ENCODE assay signal across 23 mouse cellular contexts in the genomic region with DNA sequence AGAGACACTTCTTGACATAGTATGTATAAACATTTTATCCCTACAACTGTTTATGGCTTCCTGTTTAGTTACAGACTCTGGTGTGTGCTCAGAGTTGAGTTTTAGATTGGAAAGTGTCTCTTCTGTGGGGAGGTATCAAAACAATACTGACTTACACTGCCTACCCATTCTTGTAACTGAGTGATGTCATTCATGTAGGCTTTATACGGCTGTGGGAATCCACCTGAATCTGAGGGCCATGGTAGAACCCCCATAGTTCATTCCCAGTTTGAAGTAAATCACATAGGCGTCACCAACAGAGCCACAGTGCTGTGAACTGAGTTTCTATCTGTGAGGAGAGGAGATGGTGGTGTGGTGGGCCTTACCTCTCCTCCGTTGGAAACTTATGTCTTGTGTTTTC.
DNase-seq lines count a peak whose midpoint lies in the region; ATAC-seq and TF ChIP-seq lines count a peak whose summit lies in the region.
"Had no signal": no experiment of that assay in that cellular context is flagged by ENCODE, and none has a peak within 500 bp of the region (broad histone marks: within the 10 kb centered on the region; RNA-seq: fewer than 3 reads in every experiment).

No protein-coding gene starts in this region.

- H3K4me2 ChIP-seq in forebrain, postnatal 0 days (ENCODE audit: low read depth) = no peak overlapping the region
- H3K4me2 ChIP-seq: embryonic facial prominence, embryonic 12.5 days; embryonic facial prominence, embryonic 15.5 days; heart, embryonic 13.5 days; hindbrain, embryonic 13.5 days had no signal

- DNase-seq in CD4-positive, CD25-positive, alpha-beta regulatory T cell, adult 2 months (ENCODE audit: low read depth, low spot score) = peak; percentile 68
- peak; percentile 26 for DNase-seq in T-cell, adult 2 months (ENCODE audit: low spot score)
- DNase-seq in left cerebral cortex, adult 11 months (ENCODE audit: low spot score) = no peak
- no peak for DNase-seq in kidney, adult 9 months
- no peak for DNase-seq in forebrain, postnatal 0 days
- DNase-seq: adrenal gland, postnatal 10 days; cerebellum, adult 18-20 months; cerebellum, adult 9-10 months; cerebellum, postnatal 14 days; gastrocnemius, postnatal 10 days; gastrocnemius, postnatal 36 days; heart, adult 2 months; heart, postnatal 36 days had no signal

- no peak overlapping the region for H3K27ac ChIP-seq in forebrain, postnatal 0 days (ENCODE audit: low read depth, low read length)
- H3K27ac ChIP-seq: embryonic facial prominence, embryonic 12.5 days; embryonic facial prominence, embryonic 15.5 days; heart, adult 2 months; heart, embryonic 10.5 days; hindbrain, embryonic 10.5 days; hindbrain, embryonic 13.5 days had no signal

- 0 out of 2 replicates have a peak, but pooled peaks cover 3% of the 10 kb centered on the region for H3K36me3 ChIP-seq in forebrain, postnatal 0 days (ENCODE audit: insufficient read depth)

- H3K9ac ChIP-seq in forebrain, postnatal 0 days = no peak overlapping the region
- H3K9ac ChIP-seq: embryonic facial prominence, embryonic 12.5 days; embryonic facial prominence, embryonic 15.5 days; heart, embryonic 13.5 days; hindbrain, embryonic 13.5 days had no signal

- 85% methylated on average over 3 of the region's 3 CpGs for WGBS in forebrain, postnatal 0 days

- no peaks in the 10 kb centered on the region for H3K27me3 ChIP-seq in forebrain, postnatal 0 days (ENCODE audit: insufficient read depth, low read length)
- H3K27me3 ChIP-seq: embryonic facial prominence, embryonic 12.5 days; embryonic facial prominence, embryonic 15.5 days; heart, embryonic 13.5 days; hindbrain, embryonic 13.5 days had no signal

- no peaks in the 10 kb centered on the region for H3K9me3 ChIP-seq in forebrain, postnatal 0 days (ENCODE audit: low read length)
- H3K9me3 ChIP-seq: embryonic facial prominence, embryonic 12.5 days; embryonic facial prominence, embryonic 15.5 days; heart, embryonic 10.5 days; heart, embryonic 13.5 days; hindbrain, embryonic 10.5 days; hindbrain, embryonic 13.5 days had no signal

- peak; percentile 33 for ATAC-seq in inflammation-experienced regulatory T-cells, adult 6 months
- ATAC-seq in forebrain, postnatal 0 days = no peak
- ATAC-seq: forebrain, embryonic 14.5 days; hindbrain, embryonic 16.5 days; intestine, postnatal 0 days had no signal

- no peak for TF ChIP-seq CTCF in forebrain, postnatal 0 days (IDR thresholded peaks at IDR 0.05; ENCODE audit: low read depth)

- H3K4me3 ChIP-seq in forebrain, postnatal 0 days (ENCODE audit: low read depth, low read length) = no peak overlapping the region
- H3K4me3 ChIP-seq: embryonic facial prominence, embryonic 12.5 days; embryonic facial prominence, embryonic 15.5 days; heart, adult 2 months; heart, embryonic 10.5 days; heart, embryonic 13.5 days; hindbrain, embryonic 10.5 days; hindbrain, embryonic 13.5 days had no signal

- H3K4me1 ChIP-seq in forebrain, postnatal 0 days (ENCODE audit: insufficient read depth) = peaks cover 14% of the 10 kb centered on the region

Comparison
In these comparisons a context has a peak if more than half of its experiments do, and no peak if none do; other contexts are left out.
1. DNase-seq: peak in CD4-positive, CD25-positive, alpha-beta regulatory T cell, adult 2 months (single experiment) and T-cell, adult 2 months (single experiment); none in left cerebral cortex, adult 11 months (single experiment), kidney, adult 9 months (single experiment) and forebrain, postnatal 0 days (single experiment).